Mouse (Mus musculus): ENCODE results near the gene Raph1.
"Not testable (repeated sequence)": the region's sequence is repeated elsewhere in the genome, so short reads cannot be mapped to it uniquely, and the experiment has no call there.

Gene Raph1

GRCm38 (mm10) chr1:60447067-60447466, 119.8 kb downstream of the Raph1 start:
- in situ Hi-C loops (cut with MboI; ENCODE audit: low sequenced_read_pairs) = no loop called here

GRCm38 (mm10) chr1:60441438-60441837, 125.5 kb downstream of the Raph1 start:
- in situ Hi-C loops (cut with MboI; ENCODE audit: low sequenced_read_pairs) = not testable (repeated sequence)

GRCm38 (mm10) chr1:60432497-60432896, 134.4 kb downstream of the Raph1 start:
- in situ Hi-C loops (cut with MboI; ENCODE audit: low sequenced_read_pairs) = no loop called here

Measured in CH12F3 (cell line).